Mouse (Mus musculus) ES-Bruce4 (cell line): ENCODE measurements around the gene Naif1.

Experiments used
- CTCF ChIP-seq: IDR thresholded peaks from one replicate; pipeline ENCODE4 v1.8.1; 2011; ENCODE audit warnings: low read depth, low read length
- POLR2A ChIP-seq: IDR thresholded peaks from one replicate; pipeline ENCODE4 v1.8.1; 2011; ENCODE audit warnings: low read length; ENCODE audit not compliant: insufficient read depth

- TF ChIP-seq POLR2A (no peak), CTCF (no peak)
Observed at GRCm38 (mm10) chr2:32420066-32420608, 30.1 kb upstream of the Naif1 start.
